Mouse (Mus musculus): ENCODE results near the gene Abl1. TPM values are rescaled to one million over a fixed set of nuclear protein-coding genes. Genes with fewer than 3 reads are reported as not detected.

Gene Abl1
- polyA plus RNA-seq, 1 experiment = 35.0 TPM

GRCm38 (mm10) chr2:31850141-31850540, 162.0 kb downstream of the Abl1 start:
- no peak for TF ChIP-seq POLR2A (IDR thresholded peaks at IDR 0.05; ENCODE audit: borderline replicate concordance, control insufficient read depth, low read depth, low read length)
- TF ChIP-seq CTCF (IDR thresholded peaks at IDR 0.05; ENCODE audit: control insufficient read depth, insufficient read depth, low read length) = no peak

More at GRCm38 (mm10) chr2:31850141-31850540, 162.0 kb downstream of the Abl1 start:
- no peaks in the 10 kb centered on the region for H3K4me1 ChIP-seq (ENCODE audit: control insufficient read depth, insufficient read depth, low read length)
- 83% methylated on average over 12 of the region's 12 CpGs for WGBS
- H3K4me3 ChIP-seq (replicated peaks; ENCODE audit: control insufficient read depth, low read depth, low read length) = no peak overlapping the region
- H3K27ac ChIP-seq (ENCODE audit: control insufficient read depth, insufficient read depth, low read depth, low read length, poor library complexity) = no peak overlapping the region

Other genes with a start within 250 kb of the Abl1 start
- gene Ass1, start 218.2 kb upstream of the Abl1 start, polyA plus RNA-seq (2011; ENCODE audit: insufficient read depth, insufficient read length, low replicate concordance, missing spikeins) = 8.9 and 43.7 TPM in 2 replicates
- 9.0 and 39.8 TPM in 2 replicates for gene Fubp3, start 115.7 kb upstream of the Abl1 start, polyA plus RNA-seq (2011; ENCODE audit: insufficient read depth, insufficient read length, low replicate concordance, missing spikeins)
- gene Prdm12, start 48.3 kb upstream of the Abl1 start, polyA plus RNA-seq (2011; ENCODE audit: insufficient read depth, insufficient read length, low replicate concordance, missing spikeins) = not detected in 2 replicates
- gene Exosc2, start 17.7 kb upstream of the Abl1 start, polyA plus RNA-seq (2011; ENCODE audit: insufficient read depth, insufficient read length, low replicate concordance, missing spikeins) = 26.1 and 36.0 TPM in 2 replicates
- gene Qrfp, start 122.2 kb downstream of the Abl1 start, polyA plus RNA-seq (2011; ENCODE audit: insufficient read depth, insufficient read length, low replicate concordance, missing spikeins) = 0.85 TPM in 1 of 2 replicates, not detected in the other
- gene Fibcd1, start 157.6 kb downstream of the Abl1 start, polyA plus RNA-seq (2011; ENCODE audit: insufficient read depth, insufficient read length, low replicate concordance, missing spikeins) = not detected in 2 replicates
- not detected in 2 replicates for gene Lamc3, start 198.9 kb downstream of the Abl1 start, polyA plus RNA-seq (2011; ENCODE audit: insufficient read depth, insufficient read length, low replicate concordance, missing spikeins)